Mouse (Mus musculus): ENCODE measurements at regions not wholly inside any gene's neighbourhood (a gene's known extent, or its start where the extent isn't known, plus 50 kb on each side); places are given as distances from the start of the nearest gene placed in this dataset.
A peak's percentile ranks its signal among the peaks of the same experiment; 100 is the strongest.

DNA sequence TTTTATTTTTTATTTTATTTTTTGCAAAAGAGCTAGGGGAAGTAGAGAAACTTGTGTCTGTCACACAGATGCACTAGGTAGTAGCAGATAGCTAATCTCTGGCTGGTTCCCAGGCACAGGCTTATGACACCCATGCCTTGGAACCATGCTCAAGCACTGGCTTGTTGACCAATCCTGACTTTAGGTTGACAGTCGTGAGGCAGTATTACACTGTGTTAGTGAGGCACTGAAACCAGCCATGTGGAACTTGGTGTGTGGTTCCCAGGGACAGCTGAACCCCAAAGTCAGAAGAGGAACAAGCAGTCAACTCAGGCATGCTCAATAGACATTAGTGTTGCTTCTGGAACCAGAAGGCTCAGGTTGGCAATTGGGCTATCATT is 601.1 kb upstream of the Nox3 start:
- DNase-seq (ENCODE audit: low spot score in 2 of 2): no peak

DNA sequence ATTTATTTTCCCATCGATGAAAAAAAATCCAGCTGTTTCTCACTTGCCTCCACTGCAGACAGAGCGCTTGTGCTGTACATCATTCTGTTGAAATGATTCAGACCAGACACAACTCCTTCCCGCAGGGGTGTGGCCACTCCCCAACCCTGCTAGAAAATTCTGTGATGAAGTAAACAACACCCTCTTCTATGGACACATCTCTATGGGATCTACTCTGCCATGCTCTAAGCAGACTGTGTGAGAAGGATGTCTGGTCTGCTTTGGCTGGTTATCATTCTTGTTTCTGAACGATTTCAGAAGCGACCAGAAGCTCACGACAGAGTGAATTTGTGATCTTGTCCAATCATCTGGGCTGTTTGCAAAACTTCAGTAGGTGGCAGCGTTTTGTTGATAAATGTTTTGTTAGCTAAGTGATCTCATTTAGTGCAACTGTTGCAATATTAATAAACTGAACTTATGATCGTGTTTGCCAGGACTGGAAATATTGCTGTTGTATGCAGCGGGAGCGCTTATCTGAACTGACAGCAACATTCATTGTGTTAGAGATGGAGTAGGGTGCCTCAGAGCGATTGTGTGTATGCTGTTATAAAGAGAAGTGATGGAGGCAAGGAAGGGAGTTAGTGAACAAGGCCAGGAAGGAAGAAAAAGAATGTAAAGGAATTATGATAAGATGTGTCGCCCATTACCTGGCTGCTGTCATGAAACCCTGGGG is 605.2 kb upstream of the Nox3 start:
- DNase-seq (ENCODE audit: low spot score in 2 of 2): no peak

DNA sequence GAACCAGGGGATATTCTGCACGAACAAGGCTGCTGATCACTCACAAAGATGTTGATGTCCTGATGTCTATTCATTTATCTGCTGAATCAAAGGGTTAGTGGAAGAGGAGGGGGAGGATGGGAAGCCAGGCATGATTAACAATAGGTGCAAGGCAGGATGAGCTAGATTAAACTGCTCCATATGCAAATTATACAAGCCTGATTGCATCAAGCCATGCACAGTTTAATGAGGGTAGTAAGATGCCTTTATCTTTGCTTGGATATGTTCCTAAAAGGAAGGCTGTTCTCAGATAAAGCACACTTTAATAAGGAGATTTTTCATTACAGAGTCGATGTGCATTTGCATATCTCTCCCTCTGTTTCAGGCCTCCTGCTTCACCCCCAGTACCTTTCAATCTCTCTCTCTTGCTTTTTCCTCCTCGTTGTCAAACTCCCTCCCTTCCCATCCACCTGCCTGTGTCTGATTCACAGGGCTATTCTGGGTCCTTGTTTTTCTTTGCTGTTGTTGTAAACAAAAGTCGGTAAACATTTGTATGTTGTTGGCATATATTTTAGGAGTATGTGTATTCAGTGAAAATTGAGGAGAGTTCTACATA is 615.8 kb upstream of the Nox3 start:
- DNase-seq (ENCODE audit: low spot score in 2 of 2): no peak

DNA sequence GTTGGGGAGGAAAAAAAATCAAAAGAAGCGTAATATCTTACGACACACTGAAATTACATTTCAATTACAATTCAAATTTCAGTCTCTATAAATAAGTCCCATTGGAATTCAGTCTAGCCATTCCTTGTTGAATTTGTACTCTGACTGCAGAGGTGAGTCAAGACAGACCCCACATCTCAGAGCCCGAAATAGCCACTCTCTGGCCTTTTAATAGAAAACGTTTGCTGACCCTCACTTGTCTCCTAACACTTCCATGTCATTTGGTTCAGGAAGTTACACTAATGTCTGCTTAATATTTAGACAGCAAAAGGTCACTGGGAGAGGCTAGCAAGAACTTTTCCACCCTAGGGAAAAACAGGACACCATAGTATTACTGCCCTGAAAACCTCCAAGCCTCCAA is 623.1 kb upstream of the Nox3 start:
- DNase-seq (ENCODE audit: low spot score in 2 of 2): no peak

GRCm38 (mm10) chr17:4328810-4329209 is 632.7 kb upstream of the Nox3 start:
- DNase-seq (ENCODE audit: low spot score in 2 of 2): no peak

DNA sequence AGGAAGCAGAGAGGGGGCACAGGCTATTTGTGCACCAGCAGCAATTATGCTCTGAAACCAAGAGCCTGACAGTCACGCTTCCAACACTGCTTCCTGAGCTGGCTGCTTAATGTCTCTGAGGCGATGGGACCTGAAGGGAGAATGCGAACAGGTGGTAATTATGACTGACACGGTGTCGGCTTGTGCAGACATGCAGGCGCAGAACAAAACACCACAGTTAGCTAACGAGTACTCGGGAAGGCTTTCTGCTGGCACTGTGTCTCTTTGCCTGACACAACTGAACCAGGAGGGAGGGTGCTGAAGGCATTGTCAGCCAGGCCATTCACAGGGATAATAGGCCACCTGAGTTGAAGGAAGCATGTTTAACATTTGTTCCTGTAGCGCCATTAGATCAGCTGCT is 635.6 kb upstream of the Nox3 start:
- peak in 1 of 2 experiments; percentile 8 for DNase-seq (ENCODE audit: low spot score in 2 of 2)

GRCm38 (mm10) chr17:4333091-4333490 is 637.0 kb upstream of the Nox3 start:
- DNase-seq (ENCODE audit: low spot score in 2 of 2): no peak

DNA sequence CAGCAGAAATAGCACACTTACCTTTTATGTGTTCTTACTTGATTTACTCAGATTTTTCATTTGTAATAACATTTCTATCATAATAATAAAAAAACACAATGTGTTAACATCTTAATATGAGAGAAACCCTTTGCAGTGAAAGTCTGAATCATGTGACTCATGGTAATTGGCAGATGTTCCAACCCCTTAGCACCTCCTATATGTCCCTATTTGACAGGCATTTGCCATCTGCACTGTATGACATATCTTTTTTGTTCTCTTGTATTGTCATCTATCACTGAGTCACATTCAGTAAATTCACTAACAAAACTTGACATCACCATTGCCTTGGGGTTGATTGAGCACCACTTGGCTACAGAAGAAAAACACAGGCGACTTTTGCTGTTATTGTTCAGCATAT is 641.1 kb upstream of the Arid1b start:
- DNase-seq (ENCODE audit: low spot score in 2 of 2): no peak

GRCm38 (mm10) chr17:4355506-4356218 is 638.5 kb upstream of the Arid1b start:
- no peak for DNase-seq (ENCODE audit: low spot score in 2 of 2)

DNA sequence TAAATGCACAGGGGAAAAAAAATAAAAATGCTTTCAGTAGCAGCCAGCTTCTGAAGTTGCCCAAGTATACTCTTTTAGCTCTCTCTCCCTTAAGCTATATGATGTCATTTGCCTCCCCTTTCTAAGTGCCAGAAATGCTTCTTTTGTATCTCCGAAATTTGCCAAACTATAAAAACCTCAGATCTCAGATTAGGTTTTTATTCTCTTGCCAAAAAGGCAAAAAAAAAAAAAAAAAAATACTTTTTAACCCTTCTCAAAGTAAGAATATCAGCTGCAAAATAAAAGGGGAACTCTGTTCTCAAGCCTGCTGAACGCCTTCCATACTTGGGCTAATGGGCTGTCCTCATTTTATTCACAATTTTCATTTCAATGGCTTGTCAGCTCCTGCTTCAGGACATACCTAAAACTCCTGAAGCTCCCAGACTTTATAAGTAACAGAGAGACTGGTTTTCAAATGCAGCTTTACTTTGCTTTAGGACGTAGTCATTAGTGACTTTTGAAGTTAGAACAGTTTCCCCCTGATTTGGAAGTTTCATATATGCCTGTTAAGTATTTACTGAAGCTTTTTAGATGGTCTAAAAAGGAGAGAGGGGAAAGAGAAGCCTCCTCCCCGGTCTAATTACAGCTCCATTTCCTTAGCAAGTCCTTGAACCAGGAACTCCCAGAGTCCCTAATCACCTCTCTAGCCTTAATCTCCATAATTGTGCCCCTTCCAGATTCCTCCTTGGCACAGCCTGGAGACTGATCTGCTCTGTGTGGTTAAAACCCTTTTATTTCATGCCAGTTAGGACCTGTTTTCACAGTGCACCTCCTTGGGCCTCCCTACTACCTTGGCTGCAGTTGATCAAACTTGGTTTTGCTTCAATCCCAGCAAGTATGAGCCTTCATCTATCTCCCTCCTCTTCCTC is 633.5 kb upstream of the Arid1b start:
- no peak for DNase-seq (ENCODE audit: low spot score in 2 of 2)

- no peak for DNase-seq (ENCODE audit: low spot score in 2 of 2)
Observed at GRCm38 (mm10) chr17:4365811-4366210, 628.3 kb upstream of the Arid1b start.

DNA sequence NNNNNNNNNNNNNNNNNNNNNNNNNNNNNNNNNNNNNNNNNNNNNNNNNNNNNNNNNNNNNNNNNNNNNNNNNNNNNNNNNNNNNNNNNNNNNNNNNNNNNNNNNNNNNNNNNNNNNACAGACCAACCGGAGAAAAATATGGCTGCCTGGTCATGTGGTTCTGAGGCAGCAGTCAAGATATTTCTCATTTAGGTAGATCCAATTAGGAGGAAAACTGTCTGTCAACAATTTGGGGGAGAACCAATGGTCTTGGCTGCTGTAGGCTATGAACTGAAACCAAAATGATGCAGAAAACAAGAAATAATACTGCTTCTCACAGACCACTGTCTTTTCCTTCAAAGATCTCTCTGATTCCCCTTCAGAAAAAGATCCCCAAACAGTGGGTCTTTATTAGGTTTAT is 613.7 kb upstream of the Arid1b start:
- no peak for DNase-seq (ENCODE audit: low spot score in 2 of 2)

- DNase-seq (ENCODE audit: low spot score in 2 of 2): no peak
Observed at GRCm38 (mm10) chr17:4380873-4381272, 613.3 kb upstream of the Arid1b start.

DNA sequence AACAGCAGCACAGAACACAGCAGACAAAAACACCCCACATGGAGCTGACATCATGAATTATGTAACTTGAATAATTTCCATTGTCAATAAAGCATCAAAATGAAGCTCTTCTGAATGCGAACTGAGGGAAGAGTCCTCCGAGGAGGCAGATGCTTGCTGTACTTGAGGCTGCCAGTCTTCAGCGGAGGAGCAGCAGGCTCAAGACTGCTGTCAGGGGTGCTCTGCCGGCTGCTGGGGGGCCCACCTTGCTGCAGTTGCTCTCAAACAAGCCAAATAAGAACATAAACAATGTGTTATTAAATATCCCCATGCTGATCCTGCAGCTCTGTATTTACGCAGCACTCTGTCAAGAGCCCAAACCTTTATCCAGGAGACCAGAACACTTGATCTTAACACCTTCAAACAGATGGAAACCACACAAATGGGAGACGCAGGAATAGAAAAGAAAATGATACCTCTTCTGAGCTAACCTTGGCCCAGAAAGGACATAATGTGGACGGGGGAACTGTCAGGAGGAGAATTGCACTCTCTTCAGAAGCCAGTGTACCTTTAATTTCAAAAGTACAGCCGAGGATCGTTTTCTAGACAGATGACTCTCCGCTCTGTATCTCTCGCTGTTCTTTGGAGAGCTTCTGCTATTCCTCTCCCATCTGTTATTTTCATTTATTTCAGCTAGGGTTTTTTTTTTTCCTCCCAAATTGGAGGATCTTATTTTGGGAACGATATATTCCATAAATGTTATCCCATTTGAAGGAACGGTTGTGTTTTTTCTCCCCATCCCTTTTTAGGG is 612.0 kb upstream of the Arid1b start:
- DNase-seq (ENCODE audit: low spot score in 2 of 2): no peak

DNA sequence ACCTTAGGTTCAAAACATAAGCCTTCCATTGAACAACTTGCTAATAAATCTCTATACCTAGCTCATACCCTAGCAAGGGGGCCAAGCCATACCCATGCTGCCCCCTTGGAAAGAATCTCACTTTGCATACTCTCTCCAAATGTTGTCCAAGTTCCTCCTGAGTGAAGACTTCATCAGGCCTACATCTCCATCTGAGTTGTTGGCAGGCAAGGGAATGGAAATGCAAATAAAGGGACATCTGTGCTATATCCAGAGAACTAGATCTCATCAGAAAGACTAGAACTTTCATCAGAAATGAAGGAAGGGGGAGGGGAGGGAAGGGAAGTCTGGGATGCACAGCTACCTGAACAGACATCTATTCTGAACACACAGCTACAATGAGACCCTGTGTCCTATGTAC is 611.4 kb upstream of the Arid1b start:
- no peak for DNase-seq (ENCODE audit: low spot score in 2 of 2)

GRCm38 (mm10) chr17:4387616-4388015 is 606.5 kb upstream of the Arid1b start:
- no peak for DNase-seq (ENCODE audit: low spot score in 2 of 2)

DNA sequence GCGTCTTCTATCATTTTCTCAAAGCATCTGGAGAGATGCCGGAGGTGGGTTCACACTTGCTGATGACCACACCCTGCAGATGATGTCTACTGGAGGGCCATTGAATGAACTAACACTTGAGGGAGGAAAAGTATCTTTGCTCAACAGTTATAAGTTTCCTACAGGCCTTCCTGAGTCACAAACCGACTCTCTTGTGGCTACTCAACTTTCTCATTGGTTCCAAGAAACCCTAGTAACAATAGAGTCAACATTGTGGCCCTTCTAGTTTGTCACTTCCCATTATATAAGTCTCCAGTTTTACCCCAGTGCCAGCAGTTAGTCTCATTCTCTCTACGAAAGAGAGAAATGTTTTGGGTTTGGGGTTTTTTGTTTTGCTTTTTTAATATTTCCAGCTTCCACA is 604.1 kb upstream of the Arid1b start:
- no peak for DNase-seq (ENCODE audit: low spot score in 2 of 2)

DNA sequence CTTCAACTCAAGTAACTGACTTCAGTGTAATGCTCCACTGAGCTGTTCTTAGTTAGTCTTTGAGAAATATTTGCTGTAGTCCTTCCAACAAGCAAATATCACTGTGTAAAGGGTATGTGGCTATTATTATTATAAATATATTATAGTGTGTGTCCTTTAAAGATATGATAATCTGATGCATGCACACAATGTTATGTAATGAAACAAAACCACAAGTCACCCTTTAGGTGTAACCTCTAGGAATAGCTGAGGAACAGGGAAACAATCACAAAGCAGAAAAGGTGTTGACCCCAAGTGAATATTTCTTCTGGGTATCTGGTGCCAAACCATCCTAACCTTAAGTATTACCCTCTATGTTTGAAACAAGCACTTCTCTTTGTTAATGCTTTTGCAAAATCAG is 603.6 kb upstream of the Arid1b start:
- DNase-seq (ENCODE audit: low spot score in 2 of 2): no peak

- DNase-seq (ENCODE audit: low spot score in 2 of 2): no peak
Observed at GRCm38 (mm10) chr17:4391210-4391609, 602.9 kb upstream of the Arid1b start.

DNA sequence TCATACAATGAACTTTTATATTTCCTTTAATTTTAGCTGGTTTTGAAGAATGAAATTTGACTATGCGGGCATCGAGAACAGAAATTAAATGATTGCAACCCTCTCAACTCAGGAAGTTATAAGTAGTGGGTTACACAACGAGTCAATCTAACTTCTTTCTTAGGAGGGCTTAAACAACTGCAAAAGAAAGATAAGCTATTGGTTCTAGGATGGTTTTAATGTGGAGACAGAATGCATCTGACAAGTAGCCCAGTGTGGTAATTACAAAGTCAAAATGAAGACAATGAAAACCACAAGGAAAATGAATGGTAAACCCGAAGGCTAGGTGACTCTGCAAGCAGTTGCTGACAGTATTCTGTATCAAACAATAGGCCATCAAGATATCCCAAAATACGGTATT is 598.0 kb upstream of the Arid1b start:
- DNase-seq (ENCODE audit: low spot score in 2 of 2): no peak

GRCm38 (mm10) chr17:4417686-4418085 is 576.4 kb upstream of the Arid1b start:
- no peak for DNase-seq (ENCODE audit: low spot score in 2 of 2)
